Mouse (Mus musculus) heart, adult 18-20 months (tissue): ENCODE results near the gene Ndrg2. TPM values are rescaled to one million over a fixed set of nuclear protein-coding genes. Genes with fewer than 3 reads are reported as not detected.

Source experiments
- DNase-seq, 2 experiments: peaks; one replicate each; pipeline ENCODE4 v3.0.0; 2021 to 2022; ENCODE audit warnings: mixed read lengths in 1 of 2
- total RNA-seq, 2 experiments: library from RNA; stranded (reverse); gene quantifications; 2 replicates each; pipeline ENCODE4 v1.2.3; 2021

Ndrg2 gene
- total RNA-seq, 2 experiments from 2014 or later = 1,486 to 1,502 TPM

GRCm38 (mm10) chr14:51913062-51913959 lies 647 bp downstream of the Ndrg2 start:
- peak; percentile 92 to 94 for DNase-seq

GRCm38 (mm10) chr14:51912391-51913061 lies 1.4 kb downstream of the Ndrg2 start:
- peak; percentile 56 to 64 for DNase-seq

- DNase-seq = peak in 1 of 2 experiments; percentile 31
Measured at GRCm38 (mm10) chr14:51911301-51911700, 2.7 kb downstream of the Ndrg2 start.

GRCm38 (mm10) chr14:51906102-51906501 lies 7.9 kb downstream of the Ndrg2 start:
- DNase-seq = no peak

- DNase-seq = no peak
Measured at GRCm38 (mm10) chr14:51904706-51905105, 9.3 kb downstream of the Ndrg2 start.

GRCm38 (mm10) chr14:51903782-51904181 lies 10.2 kb downstream of the Ndrg2 start:
- DNase-seq = peak in 1 of 2 experiments; percentile 33

- peak; percentile 74 to 91 for DNase-seq
Measured at GRCm38 (mm10) chr14:51902806-51903710, 10.9 kb downstream of the Ndrg2 start.

GRCm38 (mm10) chr14:51899351-51899750 lies 14.6 kb downstream of the Ndrg2 start:
- no peak for DNase-seq

- no peak for DNase-seq
Measured at GRCm38 (mm10) chr14:51896539-51897170, 17.3 kb downstream of the Ndrg2 start.

GRCm38 (mm10) chr14:51896019-51896418 lies 17.9 kb downstream of the Ndrg2 start:
- no peak for DNase-seq

GRCm38 (mm10) chr14:51895071-51895470 lies 18.9 kb downstream of the Ndrg2 start:
- DNase-seq = no peak

- no peak for DNase-seq
Measured at GRCm38 (mm10) chr14:51893809-51894208, 20.1 kb downstream of the Ndrg2 start.

GRCm38 (mm10) chr14:51893094-51893794 lies 20.7 kb downstream of the Ndrg2 start:
- no peak for DNase-seq

GRCm38 (mm10) chr14:51892191-51892939 lies 21.6 kb downstream of the Ndrg2 start, which contains the start of gene Slc39a2:
TSS of gene Slc39a2 (plus strand) at chr14:51892889.
- DNase-seq = no peak

GRCm38 (mm10) chr14:51889833-51890232 lies 24.1 kb downstream of the Ndrg2 start:
- no peak for DNase-seq

GRCm38 (mm10) chr14:51886051-51886450 lies 27.9 kb downstream of the Ndrg2 start:
- no peak for DNase-seq

GRCm38 (mm10) chr14:51884598-51885331 lies 29.2 kb downstream of the Ndrg2 start, which contains the start of gene Mettl17:
TSS of gene Mettl17 (plus strand) at chr14:51884842.
- peak; percentile 95 to 97 for DNase-seq

- DNase-seq = no peak
Measured at GRCm38 (mm10) chr14:51884031-51884544, 29.9 kb downstream of the Ndrg2 start.

- DNase-seq = peak; percentile 71 to 76
Measured at GRCm38 (mm10) chr14:51883527-51884030, 30.4 kb downstream of the Ndrg2 start.
